Mouse (Mus musculus) embryonic facial prominence, embryonic 12.5 days (tissue): ENCODE measurements around the gene Cyth4. TPM values are rescaled to one million over a fixed set of nuclear protein-coding genes. Genes with fewer than 3 reads are reported as not detected.

ENCODE experiments used
- ATAC-seq: fragments of 200-750 bp; cut with Nextera tagmentation; 2 replicates; pipeline ENCODE4 v1.8.0; 2017; ENCODE audit not compliant: insufficient number of reproducible peaks, insufficient read depth, low FRiP score, low TSS enrichment
- H3K27ac ChIP-seq: fragments of 300-500 bp; sonication (generic); 2 replicates; pipeline ENCODE4 v1.5.1; 2016; ENCODE audit warnings: mild to moderate bottlenecking
- H3K27me3 ChIP-seq: fragments of 300-500 bp; sonication (generic); 2 replicates; pipeline ENCODE4 v1.6.1; 2016; ENCODE audit warnings: mild to moderate bottlenecking, moderate library complexity
- H3K36me3 ChIP-seq: fragments of 300-500 bp; sonication (generic); 2 replicates; pipeline ENCODE4 v1.6.1; 2016; ENCODE audit warnings: mild to moderate bottlenecking
- H3K4me1 ChIP-seq: fragments of 300-500 bp; sonication (generic); 2 replicates; pipeline ENCODE4 v1.6.1; 2016
- H3K4me2 ChIP-seq: fragments of 300-500 bp; sonication (generic); replicated peaks from 2 replicates; pipeline ENCODE4 v1.6.1; 2016; ENCODE audit warnings: mild to moderate bottlenecking, moderate library complexity
- H3K4me3 ChIP-seq: fragments of 300-500 bp; sonication (generic); 2 replicates; pipeline ENCODE4 v1.5.1; 2016; ENCODE audit warnings: mild to moderate bottlenecking
- H3K9ac ChIP-seq: fragments of 300-500 bp; sonication (generic); 2 replicates; pipeline ENCODE4 v1.6.1; 2016; ENCODE audit warnings: mild to moderate bottlenecking, moderate library complexity
- H3K9me3 ChIP-seq: fragments of 300-500 bp; sonication (generic); 2 replicates; pipeline ENCODE4 v1.6.1; 2016; ENCODE audit warnings: mild to moderate bottlenecking, moderate library complexity
- WGBS: fragments of 180-500 bp; shearing (Covaris S2); methylation state at CpG from one replicate; pipeline ENCODE4 v1.1.7; 2016; 5-methylcytosine and 5-hydroxymethylcytosine counted together
- polyA plus RNA-seq: library from polyadenylated mRNA; unstranded; fragments of >200 nt; fragmentation: Nextera tagmentation; extraction: Ambion mirVana; gene quantifications from 2 replicates; pipeline ENCODE4 v1.2.1, GENCODE M21; 2016

Gene Cyth4
- polyA plus RNA-seq, 1 experiment from 2014 or later = 6.6 TPM

GRCm38 (mm10) chr15:78564764-78565435, 31.9 kb upstream of the Cyth4 start:
- no peaks in the 10 kb centered on the region for H3K4me1 ChIP-seq
- ATAC-seq = no peak
- H3K27ac ChIP-seq = no peak overlapping the region
- H3K9ac ChIP-seq = no peak overlapping the region
- H3K9me3 ChIP-seq = no peaks in the 10 kb centered on the region
- 74% methylated on average over 11 of the region's 11 CpGs for WGBS
- H3K27me3 ChIP-seq = no peaks in the 10 kb centered on the region
- H3K4me2 ChIP-seq = no peak overlapping the region
- no peaks in the 10 kb centered on the region for H3K36me3 ChIP-seq
- H3K4me3 ChIP-seq = no peak overlapping the region

GRCm38 (mm10) chr15:78567608-78568120, 29.2 kb upstream of the Cyth4 start:
- no peaks in the 10 kb centered on the region for H3K27me3 ChIP-seq
- H3K4me1 ChIP-seq = no peaks in the 10 kb centered on the region
- ATAC-seq = no peak
- no peaks in the 10 kb centered on the region for H3K36me3 ChIP-seq
- H3K4me3 ChIP-seq = no peak overlapping the region
- no peak overlapping the region for H3K27ac ChIP-seq
- no peaks in the 10 kb centered on the region for H3K9me3 ChIP-seq
- 72% methylated on average over 9 of the region's 9 CpGs for WGBS
- no peak overlapping the region for H3K9ac ChIP-seq
- no peak overlapping the region for H3K4me2 ChIP-seq

GRCm38 (mm10) chr15:78570170-78570569, 26.7 kb upstream of the Cyth4 start:
- Histone ChIP-seq H3K9me3 (no peaks in the 10 kb centered on the region), H3K4me3 (no peak overlapping the region), H3K4me2 (no peak overlapping the region), H3K4me1 (no peaks in the 10 kb centered on the region), H3K27ac (no peak overlapping the region), H3K36me3 (no peaks in the 10 kb centered on the region), H3K9ac (no peak overlapping the region), H3K27me3 (no peaks in the 10 kb centered on the region)
- no peak for ATAC-seq
- WGBS = 90% methylated on average over 5 of the region's 5 CpGs

GRCm38 (mm10) chr15:78571554-78572269, 25.1 kb upstream of the Cyth4 start:
- Histone ChIP-seq H3K4me3 (no peak overlapping the region), H3K36me3 (no peaks in the 10 kb centered on the region), H3K27ac (no peak overlapping the region), H3K4me1 (no peaks in the 10 kb centered on the region), H3K9ac (no peak overlapping the region), H3K4me2 (no peak overlapping the region), H3K9me3 (no peaks in the 10 kb centered on the region), H3K27me3 (no peaks in the 10 kb centered on the region)
- ATAC-seq = no peak
- 60% methylated on average over 16 of the region's 16 CpGs for WGBS

GRCm38 (mm10) chr15:78572270-78572600, 24.6 kb upstream of the Cyth4 start:
- H3K36me3 ChIP-seq = no peaks in the 10 kb centered on the region
- H3K9ac ChIP-seq = no peak overlapping the region
- H3K4me2 ChIP-seq = no peak overlapping the region
- no peak overlapping the region for H3K4me3 ChIP-seq
- H3K27ac ChIP-seq = no peak overlapping the region
- WGBS = 96% methylated on average over 5 of the region's 5 CpGs
- H3K27me3 ChIP-seq = no peaks in the 10 kb centered on the region
- no peaks in the 10 kb centered on the region for H3K9me3 ChIP-seq
- no peak for ATAC-seq
- H3K4me1 ChIP-seq = no peaks in the 10 kb centered on the region

GRCm38 (mm10) chr15:78572658-78573397, 24.0 kb upstream of the Cyth4 start, which contains the start of gene Rac2:
Rac2 (minus strand) TSS chr15:78572783.
- Histone ChIP-seq H3K4me3 (no peak within 1 kb of the TSS), H3K27ac (no peak within 1 kb of the TSS), H3K9ac (no peak within 1 kb of the TSS), H3K4me1 (no peaks in the 10 kb centered on the region), H3K27me3 (no peaks in the 10 kb centered on the region), H3K9me3 (no peaks in the 10 kb centered on the region), H3K36me3 (no peaks in the 10 kb centered on the region), H3K4me2 (no peak within 1 kb of the TSS)
- ATAC-seq = no peak
- WGBS = 74% methylated on average over 8 of the region's 8 CpGs

- Histone ChIP-seq H3K9ac (no peak overlapping the region), H3K4me1 (peaks cover 21% of the 10 kb centered on the region), H3K27ac (no peak overlapping the region), H3K27me3 (no peaks in the 10 kb centered on the region), H3K9me3 (no peaks in the 10 kb centered on the region), H3K36me3 (no peaks in the 10 kb centered on the region), H3K4me2 (no peak overlapping the region), H3K4me3 (no peak overlapping the region)
- ATAC-seq = no peak
- 51% methylated on average over 4 of the region's 4 CpGs for WGBS
Observed at GRCm38 (mm10) chr15:78576284-78576810, 20.5 kb upstream of the Cyth4 start.

- peaks cover 6% of the 10 kb centered on the region; the same call in 1 of the 2 replicates for H3K27me3 ChIP-seq
- no peak for ATAC-seq
- no peak overlapping the region for H3K4me3 ChIP-seq
- H3K4me2 ChIP-seq = no peak overlapping the region
- H3K36me3 ChIP-seq = no peaks in the 10 kb centered on the region
- H3K9me3 ChIP-seq = peaks cover 3% of the 10 kb centered on the region
- H3K9ac ChIP-seq = no peak overlapping the region
- no peak overlapping the region for H3K27ac ChIP-seq
- peaks cover 23% of the 10 kb centered on the region for H3K4me1 ChIP-seq
- 17% methylated on average over 11 of the region's 11 CpGs for WGBS
Observed at GRCm38 (mm10) chr15:78583352-78583751, 13.5 kb upstream of the Cyth4 start.

GRCm38 (mm10) chr15:78585404-78585803, 11.4 kb upstream of the Cyth4 start:
- 89% methylated on average over 7 of the region's 7 CpGs for WGBS
- no peak for ATAC-seq

GRCm38 (mm10) chr15:78587050-78587994, 9.5 kb upstream of the Cyth4 start:
- H3K9ac ChIP-seq = no peak overlapping the region
- no peak overlapping the region for H3K4me3 ChIP-seq
- peak; percentile 57; the same call in 1 of the 2 replicates for ATAC-seq
- H3K4me2 ChIP-seq = no peak overlapping the region
- WGBS = 56% methylated on average over 18 of the region's 18 CpGs
- no peaks in the 10 kb centered on the region for H3K36me3 ChIP-seq
- no peak overlapping the region for H3K27ac ChIP-seq
- peaks cover 6% of the 10 kb centered on the region; the same call in 1 of the 2 replicates for H3K27me3 ChIP-seq
- H3K9me3 ChIP-seq = peaks cover 3% of the 10 kb centered on the region
- peaks cover 11% of the 10 kb centered on the region; the same call in 1 of the 2 replicates for H3K4me1 ChIP-seq

More at GRCm38 (mm10) chr15:78585404-78585803, 11.4 kb upstream of the Cyth4 start:
- no peak overlapping the region for H3K9ac ChIP-seq
- H3K4me3 ChIP-seq = no peak overlapping the region
- no peak overlapping the region for H3K4me2 ChIP-seq
- peaks cover 6% of the 10 kb centered on the region; the same call in 1 of the 2 replicates for H3K27me3 ChIP-seq
- peaks cover 11% of the 10 kb centered on the region for H3K4me1 ChIP-seq
- no peak overlapping the region for H3K27ac ChIP-seq
- no peaks in the 10 kb centered on the region for H3K36me3 ChIP-seq
- H3K9me3 ChIP-seq = peaks cover 3% of the 10 kb centered on the region
